Mouse (Mus musculus): ENCODE measurements around the gene Hoxd12.

Gene Hoxd12

DNA sequence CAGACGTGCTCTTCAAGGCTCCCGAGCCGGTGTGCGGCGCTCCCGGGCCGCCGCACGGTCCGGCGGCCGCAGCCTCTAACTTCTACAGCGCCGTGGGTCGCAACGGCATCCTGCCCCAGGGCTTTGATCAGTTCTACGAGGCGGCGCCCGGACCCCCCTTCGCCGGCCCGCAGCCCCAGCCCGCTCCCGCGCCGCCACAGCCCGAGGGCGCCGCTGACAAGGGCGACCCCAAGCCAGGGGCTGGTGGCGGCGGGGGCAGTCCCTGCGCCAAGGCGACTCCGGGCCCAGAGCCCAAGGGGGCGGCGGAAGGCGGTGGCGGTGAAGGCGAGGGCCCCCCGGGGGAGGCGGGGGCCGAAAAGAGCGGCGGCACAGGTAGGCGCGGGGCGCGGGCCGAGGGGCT is 8.0 kb downstream of the Hoxd12 start:
- no peak for DNase-seq

- DNase-seq, result no peak
Observed at GRCm38 (mm10) chr2:74683471-74683951, 8.7 kb downstream of the Hoxd12 start.

DNA sequence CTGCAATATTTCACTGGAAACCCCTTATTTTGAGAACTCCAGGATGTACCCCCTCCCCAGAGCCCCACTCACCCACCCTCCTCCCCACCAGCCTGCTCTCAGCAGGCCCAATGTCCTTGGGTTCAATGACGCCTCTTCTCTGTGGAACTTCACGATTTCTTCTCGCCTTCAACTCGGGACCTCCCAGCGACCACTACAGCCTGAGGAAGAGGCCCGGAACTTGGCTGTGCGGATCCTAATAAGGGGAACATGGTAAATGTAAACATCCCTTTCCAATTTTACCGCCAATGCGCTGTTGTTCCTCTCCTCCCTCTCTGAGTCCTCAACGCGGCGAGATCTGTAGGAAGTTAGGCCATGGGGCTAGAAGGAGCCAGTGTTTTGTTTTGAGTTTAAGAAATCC is 9.3 kb downstream of the Hoxd12 start:
- DNase-seq, result no peak

DNA sequence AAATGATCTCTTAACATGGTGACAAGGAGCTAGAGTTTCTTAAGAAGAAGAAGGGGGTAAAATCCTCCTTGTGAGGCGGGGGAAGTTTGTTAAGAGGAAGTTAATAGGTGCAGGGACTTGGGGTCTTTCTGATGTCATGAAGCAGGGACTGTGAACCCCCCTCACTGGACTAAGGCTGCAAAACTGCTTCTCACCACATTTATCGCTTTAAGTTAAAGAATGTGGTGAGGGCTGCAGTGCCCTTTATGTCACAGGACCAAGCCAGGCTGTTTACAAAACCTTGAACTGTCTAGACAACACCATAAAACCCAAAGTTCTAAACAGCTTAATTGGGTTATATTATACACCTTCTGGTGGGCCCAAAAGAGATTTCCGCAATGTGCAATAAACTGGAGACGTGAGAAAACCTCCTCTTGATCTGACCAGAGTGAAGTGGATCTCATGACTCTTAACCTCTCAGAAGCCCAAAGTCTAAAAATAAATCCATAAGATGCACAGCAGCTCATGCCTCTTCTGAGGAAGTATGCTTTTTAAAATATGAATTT is 10.3 kb downstream of the Hoxd12 start:
- no peak for DNase-seq

DNA sequence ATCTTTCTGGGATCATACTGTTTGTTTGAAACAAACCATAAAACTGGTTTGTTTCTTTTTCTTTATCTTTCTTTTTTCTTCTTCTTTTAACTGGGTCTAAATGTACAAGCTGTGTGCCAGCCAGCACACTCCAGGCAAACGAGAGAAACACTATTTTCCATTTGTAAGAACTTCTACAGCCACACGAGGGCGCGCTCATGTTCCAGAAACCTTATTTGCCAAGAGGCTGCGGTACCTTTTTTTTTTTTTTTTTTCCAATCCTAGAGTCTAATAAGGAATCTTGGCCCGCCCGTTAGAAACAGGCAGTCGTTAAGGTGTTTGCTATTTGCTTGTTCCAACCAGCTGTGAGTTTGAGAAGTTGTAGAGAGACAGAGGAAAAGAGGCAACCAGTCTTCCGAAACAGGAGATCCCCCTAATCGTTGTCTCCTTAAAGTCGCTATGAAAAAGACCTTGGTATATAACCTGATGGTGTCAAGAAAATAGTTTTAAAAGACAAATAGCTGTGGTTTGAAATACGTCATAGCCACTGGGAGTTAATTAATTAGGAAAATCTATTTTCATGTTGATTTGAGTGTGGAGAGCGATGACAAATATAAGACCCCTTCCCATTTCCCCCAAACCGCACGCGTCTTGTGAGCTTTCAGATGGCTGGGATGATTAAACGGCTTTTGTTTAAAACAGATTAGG is 11.6 kb downstream of the Hoxd12 start:
- no peak for DNase-seq

GRCm38 (mm10) chr2:74686988-74687697 is 12.3 kb downstream of the Hoxd12 start:
- no peak for DNase-seq

GRCm38 (mm10) chr2:74687698-74688555 is 13.1 kb downstream of the Hoxd12 start:
- no peak for DNase-seq

DNA sequence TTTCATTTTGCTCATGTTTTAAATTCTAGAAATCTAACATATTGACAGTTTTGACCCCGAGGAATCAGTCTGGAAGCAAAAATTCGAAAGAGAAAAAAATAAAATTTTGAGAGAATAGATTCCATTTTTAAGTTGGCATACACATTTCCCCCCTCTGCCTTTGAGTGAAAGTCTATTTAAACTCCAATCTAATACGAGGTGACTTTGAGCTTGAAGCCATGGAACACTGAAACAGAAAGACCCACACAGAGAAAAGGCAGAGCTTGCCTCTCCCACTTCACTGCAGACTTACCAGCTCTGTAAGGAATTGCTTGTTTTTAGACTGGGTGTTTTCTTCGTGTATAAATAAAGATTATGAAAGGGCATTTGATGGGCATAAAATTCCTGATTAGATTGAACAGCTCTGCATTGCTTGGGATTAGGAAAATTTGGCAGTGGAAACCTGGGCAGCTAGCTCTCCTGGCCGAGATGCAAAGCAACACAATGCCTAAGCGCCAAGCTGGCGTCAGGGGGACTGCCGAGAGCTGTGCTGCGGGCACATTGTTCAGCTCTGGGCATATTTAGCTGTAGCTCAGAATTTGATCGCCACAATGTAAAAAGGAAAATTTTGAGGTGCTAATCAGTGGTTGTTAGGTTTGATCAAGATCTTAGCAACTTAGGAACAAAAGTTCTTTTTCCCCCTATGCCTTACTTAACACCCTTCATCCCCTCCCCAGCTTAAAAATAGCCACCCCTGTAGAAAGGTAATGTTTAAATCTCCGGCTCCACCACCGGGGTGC is 14.2 kb downstream of the Hoxd12 start:
- DNase-seq, result no peak

DNA sequence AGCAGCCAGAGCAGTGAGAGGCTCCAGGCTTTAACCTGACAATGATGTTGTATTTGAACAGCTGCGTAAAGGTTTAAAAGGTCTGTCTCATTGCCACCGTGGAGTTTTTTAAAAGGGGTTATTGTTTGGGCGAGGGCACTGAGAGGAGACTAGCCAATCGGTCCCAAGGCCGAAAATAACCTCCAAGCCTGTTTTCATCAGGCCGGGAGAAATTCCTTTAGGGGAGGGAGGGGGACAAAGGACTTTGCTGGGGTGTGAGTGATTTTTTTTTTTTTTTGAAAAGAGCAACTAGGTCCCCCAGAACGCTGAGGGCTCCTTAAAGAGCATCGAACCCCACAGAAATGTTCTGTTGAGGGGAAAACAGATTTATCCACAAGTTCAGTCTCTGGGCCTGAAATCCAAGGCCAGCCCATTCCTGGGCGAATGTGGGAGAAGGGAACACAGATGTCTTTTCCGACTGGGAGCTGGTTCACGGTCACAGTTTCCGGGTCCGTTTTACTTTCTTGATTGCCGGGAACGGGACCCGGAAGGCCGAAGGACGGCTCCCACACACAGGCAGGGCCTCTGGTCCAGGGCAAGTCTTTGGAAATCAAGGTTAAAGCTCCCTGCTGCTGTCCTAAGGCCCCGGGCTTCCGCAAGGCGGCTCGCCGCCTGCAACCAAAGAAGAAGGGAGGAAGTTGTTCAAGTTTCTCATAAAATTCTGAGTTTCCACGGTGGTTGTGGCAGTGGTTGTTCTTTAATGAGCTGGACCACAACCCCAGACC is 14.9 kb downstream of the Hoxd12 start:
- no peak for DNase-seq

DNA sequence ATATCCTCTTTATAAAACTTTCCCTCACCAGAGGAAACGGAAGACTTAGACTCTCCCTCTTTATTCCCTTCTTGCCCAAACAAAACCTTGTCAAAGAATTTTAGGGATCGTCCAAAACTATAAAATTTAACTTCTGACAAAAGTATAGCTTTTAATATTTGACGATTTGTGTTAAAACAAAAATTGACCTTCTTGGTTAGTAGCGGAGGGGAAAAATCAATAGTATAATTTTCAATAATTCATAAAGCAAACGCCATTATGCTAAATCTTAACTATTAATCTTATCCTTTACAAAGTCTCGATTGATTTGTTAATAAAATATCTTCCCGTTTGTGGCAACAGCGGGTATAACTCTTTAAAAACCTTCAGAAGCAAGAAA is 15.5 kb downstream of the Hoxd12 start:
- no peak for DNase-seq

GRCm38 (mm10) chr2:74691022-74691951 is 16.5 kb downstream of the Hoxd12 start, which contains the start of gene Hoxd10:
TSS of gene Hoxd10 (plus strand) at chr2:74691924.
- no peak for DNase-seq

GRCm38 (mm10) chr2:74691995-74692807 is 17.4 kb downstream of the Hoxd12 start:
- DNase-seq, result no peak

DNA sequence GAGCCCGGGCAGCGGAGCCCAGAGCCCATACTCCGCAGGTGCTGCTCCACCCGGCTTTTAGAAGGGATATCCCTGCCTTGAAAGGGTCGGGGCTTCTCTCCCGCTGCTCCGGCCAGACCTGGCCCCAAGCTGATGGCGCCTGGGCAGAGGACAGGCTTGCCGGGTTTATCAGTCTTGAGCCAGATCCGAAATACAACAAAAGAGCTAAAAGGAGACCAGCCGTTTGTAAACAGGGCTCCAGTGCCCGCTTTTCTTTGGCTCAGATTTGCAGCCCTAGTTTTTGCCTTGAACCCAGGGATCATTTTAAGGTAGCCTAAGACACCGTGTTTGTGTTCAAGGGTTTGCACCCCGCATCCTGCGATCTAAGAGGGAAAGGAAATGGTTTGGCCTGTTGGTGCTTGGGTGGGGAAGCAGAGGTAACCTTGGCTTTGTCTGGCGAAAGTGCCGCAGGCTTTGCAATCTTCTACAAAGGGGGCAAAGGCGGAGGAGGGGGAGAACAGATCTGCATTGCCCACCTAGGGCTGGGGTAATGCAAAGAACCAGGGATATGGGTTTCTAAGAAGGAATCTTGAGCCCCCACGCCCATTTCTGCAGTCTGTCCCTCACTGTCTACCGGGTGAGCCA is 18.1 kb downstream of the Hoxd12 start:
- DNase-seq, result no peak

DNA sequence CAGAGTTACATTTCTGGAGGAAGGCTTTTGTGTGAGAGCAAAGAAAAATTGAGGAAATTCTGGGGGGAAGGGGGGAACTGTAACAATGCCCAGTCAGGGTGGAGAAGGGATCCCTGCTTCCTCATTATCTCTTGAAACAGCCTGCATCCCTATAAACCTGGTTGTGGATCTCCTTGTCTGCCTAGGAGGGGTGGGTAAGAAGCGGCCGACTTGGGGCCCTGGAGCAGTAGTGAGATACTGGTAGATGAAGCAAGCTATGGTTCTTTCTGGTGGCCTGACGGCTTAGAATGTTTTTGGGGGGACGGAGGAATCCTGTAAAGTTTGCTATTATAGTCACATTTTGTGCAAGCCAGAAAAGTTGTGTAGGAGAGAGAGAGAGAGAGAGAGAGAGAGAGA is 18.6 kb downstream of the Hoxd12 start:
- no peak for DNase-seq

DNA sequence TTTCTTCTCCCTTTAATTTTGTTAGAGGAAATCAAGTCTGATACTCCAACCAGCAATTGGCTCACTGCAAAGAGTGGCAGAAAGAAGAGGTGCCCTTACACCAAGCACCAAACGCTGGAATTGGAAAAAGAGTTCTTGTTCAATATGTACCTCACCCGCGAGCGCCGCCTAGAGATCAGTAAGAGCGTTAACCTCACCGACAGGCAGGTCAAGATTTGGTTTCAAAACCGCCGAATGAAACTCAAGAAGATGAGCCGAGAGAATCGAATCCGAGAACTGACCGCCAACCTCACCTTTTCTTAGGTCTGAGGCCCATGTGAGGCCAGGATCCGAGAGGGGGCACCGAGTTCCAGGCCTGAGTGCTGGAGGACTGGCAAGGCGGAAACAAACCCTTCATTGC is 19.3 kb downstream of the Hoxd12 start:
- DNase-seq, result no peak

DNA sequence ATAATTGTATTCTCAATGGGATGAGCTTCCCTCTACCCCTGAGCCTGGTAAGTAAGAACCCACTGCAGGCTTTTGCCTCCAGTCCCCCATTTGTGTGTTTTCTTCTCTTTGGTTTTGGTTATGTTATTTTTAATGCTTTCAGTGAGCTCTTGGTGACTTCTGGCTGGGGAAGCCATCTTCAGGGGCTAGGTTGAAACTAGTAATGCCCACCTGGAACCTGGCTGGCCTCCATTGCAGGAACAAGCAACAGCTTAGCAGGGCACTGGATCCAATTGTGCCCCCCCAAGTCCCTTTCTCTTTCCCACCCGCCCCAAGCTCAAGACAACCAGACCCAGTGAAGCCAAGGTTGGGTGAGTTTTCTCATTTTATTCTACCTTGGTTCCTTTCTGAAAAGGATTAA is 20.6 kb downstream of the Hoxd12 start:
- no peak for DNase-seq

GRCm38 (mm10) chr2:74695813-74696430 is 21.1 kb downstream of the Hoxd12 start:
- DNase-seq, result no peak
